Mouse (Mus musculus) left cerebral cortex, adult 2 months (tissue): ENCODE measurements around the gene Arhgap33. TPM values are rescaled to one million over a fixed set of nuclear protein-coding genes. Genes with fewer than 3 reads are reported as not detected.

ENCODE experiments used
- DNase-seq, 2 experiments: peaks; one replicate each; pipeline ENCODE4 v3.0.0; 2021 to 2022; ENCODE audit warnings: low spot score in 2 of 2, mixed read lengths in 1 of 2; ENCODE audit errors: extremely low spot score in 1 of 2
- H3K27ac ChIP-seq: fragments of 200-600 bp; 2 replicates; pipeline ENCODE4 v1.8.1; 2022
- H3K4me3 ChIP-seq: fragments of 200-600 bp; 2 replicates; pipeline ENCODE4 v1.8.1; 2022
- CTCF ChIP-seq: fragments of 200-600 bp; IDR thresholded peaks from 2 replicates; pipeline ENCODE4 v1.8.1; 2022; ENCODE audit warnings: antibody characterized with exemption, mild to moderate bottlenecking, moderate library complexity
- intact Hi-C: fragments of 180-260 bp; cut with DNase I; formaldehyde crosslinking; loops from one replicate; pipeline ENCODE4 v1.15.1; 2025
- long read RNA-seq, 2 experiments: library from polyadenylated mRNA; stranded (forward); transcript quantifications; one replicate each; pipeline ENCODE4 v2.0.0; 2021; ENCODE audit warnings: borderline mapping rate in 2 of 2
- total RNA-seq, 2 experiments: library from RNA; stranded (reverse); gene quantifications; 2 replicates each; pipeline ENCODE4 v1.2.3; 2021

The Arhgap33 gene
- total RNA-seq = 100 to 1,000 TPM; 182 to 220 TPM
- long read RNA-seq, experiment 1, full-length matches to known transcripts = 244 of 377 reads
- long read RNA-seq, experiment 1, partial matches to known transcripts = 56 of 377 reads
- long read RNA-seq, experiment 1, other reads (novel, unspliced or antisense) = 77 of 377 reads
- long read RNA-seq, experiment 2, full-length matches to known transcripts = 214 of 346 reads
- long read RNA-seq, experiment 2, partial matches to known transcripts = 62 of 346 reads
- long read RNA-seq, experiment 2, other reads (novel, unspliced or antisense) = 70 of 346 reads

DNA sequence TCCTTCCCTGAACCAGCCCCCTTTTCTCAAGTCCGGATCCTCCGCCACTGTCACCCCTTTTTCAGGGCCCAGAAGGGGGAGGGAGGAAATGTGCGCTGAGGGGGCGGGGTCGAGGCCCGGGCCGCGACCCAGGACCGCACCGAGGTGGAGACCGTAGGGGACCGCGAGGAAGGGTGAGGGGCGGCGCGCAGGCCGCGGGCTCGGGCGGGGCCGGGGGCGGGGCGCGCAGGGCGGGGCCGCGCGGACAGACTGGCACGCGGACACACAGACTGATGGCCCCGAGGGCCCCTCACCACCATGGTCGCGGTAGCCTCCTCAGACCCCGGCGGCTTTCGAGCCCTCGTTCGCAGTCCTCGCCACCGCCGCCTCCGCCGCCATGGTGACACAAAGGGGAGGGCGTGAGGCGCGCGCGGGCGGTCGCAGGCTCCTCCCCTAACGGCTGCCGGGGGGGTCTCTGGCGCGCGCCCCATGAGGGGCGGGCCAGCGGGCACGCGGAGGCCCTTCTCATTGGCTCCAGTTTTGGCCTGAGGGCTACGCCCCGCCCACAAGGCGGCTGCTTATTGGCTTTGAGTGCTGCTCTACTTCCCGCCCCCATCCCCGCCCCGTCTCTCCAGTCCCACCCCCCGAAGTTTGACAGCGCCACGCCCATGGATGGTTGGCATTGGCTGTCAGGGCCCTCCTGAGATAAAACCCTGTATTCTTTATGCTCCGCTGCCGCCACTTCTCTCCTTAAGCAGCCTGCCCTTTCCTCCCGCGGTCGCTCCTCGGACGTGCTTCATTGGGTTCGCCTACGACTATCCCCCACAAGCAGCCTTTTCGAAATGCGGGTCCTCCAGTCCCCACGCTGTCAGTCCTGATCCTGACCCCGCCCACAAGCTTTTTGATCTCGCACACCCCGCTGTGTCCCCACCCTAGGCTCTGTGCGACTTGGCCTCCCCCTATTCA lies at the start of gene Arhgap33:
TSS of gene Arhgap33 (minus strand) at position 428 of the 945 bp plus-strand sequence.
- DNase-seq = peak; percentile 96 to 97
- intact Hi-C loops = no loop called here
- H3K4me3 ChIP-seq = peak within 1 kb of the TSS; percentile 70
- no peak; the same call in 1 of the 2 replicates for TF ChIP-seq CTCF
- peak within 1 kb of the TSS; percentile 89 for H3K27ac ChIP-seq

DNA sequence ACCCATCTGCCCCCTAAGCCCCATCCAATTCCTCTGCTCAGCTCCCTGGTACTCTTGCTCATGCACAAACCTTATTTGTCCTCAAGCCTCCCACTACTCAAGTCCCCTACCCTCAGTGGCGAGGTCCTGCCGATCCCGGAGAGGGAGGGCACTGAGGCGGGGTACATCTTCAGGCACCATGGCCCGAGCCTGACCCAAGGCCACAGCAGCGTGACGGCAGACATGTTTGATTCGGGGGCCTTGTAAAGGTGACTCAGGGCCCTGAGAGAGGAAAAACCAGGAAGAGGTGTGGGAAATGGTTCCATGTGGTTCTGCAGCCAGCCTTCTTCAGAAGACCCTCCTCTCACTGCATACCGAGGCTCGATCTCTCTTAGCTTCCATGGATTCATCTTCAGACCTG lies 49.5 kb upstream of the Arhgap33 start:
- TF ChIP-seq CTCF = no peak
- H3K27ac ChIP-seq = no peak overlapping the region
- DNase-seq = no peak
- H3K4me3 ChIP-seq = no peak overlapping the region
- intact Hi-C loops = loop anchor here (10.0 kb wide), 1 partner anchor 140 kb away; the partner anchor contains the start of gene Tmem147

- intact Hi-C loops = loop anchor here (10.0 kb wide), 1 partner anchor 143 kb away; the partner anchor contains the start of gene Tmem147
- TF ChIP-seq CTCF = no peak
- Histone ChIP-seq H3K4me3 (no peak overlapping the region), H3K27ac (no peak overlapping the region)
- DNase-seq = no peak
Measured at GRCm38 (mm10) chr7:30581547-30581946, 46.7 kb upstream of the Arhgap33 start.

- H3K27ac ChIP-seq = no peak overlapping the region
- intact Hi-C loops = loop anchor here (10.0 kb wide), 1 partner anchor 145 kb away; the partner anchor contains the start of gene Tmem147
- no peak for TF ChIP-seq CTCF
- H3K4me3 ChIP-seq = no peak overlapping the region
- DNase-seq = no peak
Measured at GRCm38 (mm10) chr7:30579950-30580349, 45.1 kb upstream of the Arhgap33 start.

GRCm38 (mm10) chr7:30572969-30573368 lies 38.1 kb upstream of the Arhgap33 start:
- Histone ChIP-seq H3K4me3 (no peak overlapping the region), H3K27ac (no peak overlapping the region)
- intact Hi-C loops = no loop called here
- no peak for DNase-seq
- TF ChIP-seq CTCF = no peak

GRCm38 (mm10) chr7:30572389-30572788 lies 37.5 kb upstream of the Arhgap33 start:
- Histone ChIP-seq H3K4me3 (no peak overlapping the region), H3K27ac (no peak overlapping the region)
- no peak for TF ChIP-seq CTCF
- intact Hi-C loops = no loop called here
- no peak for DNase-seq

GRCm38 (mm10) chr7:30567555-30567954 lies 32.7 kb upstream of the Arhgap33 start:
- Histone ChIP-seq H3K4me3 (no peak overlapping the region), H3K27ac (no peak overlapping the region)
- intact Hi-C loops = no loop called here
- no peak for DNase-seq
- no peak for TF ChIP-seq CTCF

- no peak for DNase-seq
- H3K4me3 ChIP-seq = no peak overlapping the region
- intact Hi-C loops = no loop called here
- H3K27ac ChIP-seq = no peak overlapping the region
- no peak for TF ChIP-seq CTCF
Measured at GRCm38 (mm10) chr7:30566033-30566432, 31.2 kb upstream of the Arhgap33 start.

DNA sequence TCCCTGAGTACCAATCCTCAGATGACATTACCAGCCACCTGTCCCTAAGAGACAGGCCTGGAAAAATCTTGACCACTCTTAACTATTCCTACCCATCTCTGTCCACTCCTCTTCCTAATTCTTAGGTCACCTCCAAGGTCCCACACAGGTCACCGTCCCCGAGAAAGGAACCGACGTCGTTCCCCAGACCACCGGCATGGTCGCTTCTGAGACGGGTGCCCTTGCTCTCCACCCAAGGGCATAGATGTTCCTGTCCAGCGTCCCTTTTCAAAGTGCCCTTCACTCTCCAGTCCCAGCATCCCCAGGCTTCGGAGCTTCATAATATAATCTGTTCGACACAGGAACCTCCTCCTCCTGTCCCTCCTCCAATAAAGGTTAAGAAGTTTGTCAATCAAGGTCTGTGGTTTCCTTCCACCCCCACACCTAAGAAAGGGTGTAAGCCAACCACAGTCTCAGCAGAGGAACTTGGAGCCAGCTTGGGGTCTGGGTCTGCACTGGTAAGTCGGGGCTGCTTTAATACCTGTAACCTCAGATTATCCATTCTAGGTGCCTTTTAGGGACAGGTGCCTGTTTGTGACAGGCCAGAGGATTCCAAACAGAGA lies 30.2 kb upstream of the Arhgap33 start, which contains the start of gene Igflr1:
TSS of gene Igflr1 (plus strand) at position 458 of the 602 bp plus-strand sequence.
- no peak within 1 kb of the TSS for H3K27ac ChIP-seq
- intact Hi-C loops = no loop called here
- no peak for DNase-seq
- no peak for TF ChIP-seq CTCF
- no peak within 1 kb of the TSS for H3K4me3 ChIP-seq

DNA sequence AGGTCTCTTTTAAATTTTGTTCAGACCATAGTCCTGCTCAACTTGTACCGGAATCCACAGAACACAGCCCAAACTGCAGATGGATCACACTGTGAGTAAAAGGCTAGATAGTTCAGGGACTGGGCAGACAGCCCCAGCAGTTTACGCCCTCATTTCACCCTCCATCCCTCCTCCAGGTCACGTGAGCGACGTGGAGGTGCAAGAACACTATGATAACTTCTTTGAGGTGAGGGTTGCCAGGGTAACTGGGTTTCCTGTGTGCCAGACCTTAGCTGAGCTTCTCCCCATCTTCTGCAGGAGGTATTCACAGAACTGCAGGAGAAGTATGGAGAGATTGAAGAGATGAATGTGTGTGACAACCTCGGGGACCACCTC lies 29.0 kb upstream of the Arhgap33 start:
- peak overlapping the region; percentile 76 for H3K4me3 ChIP-seq
- intact Hi-C loops = loop anchor here (2.0 kb wide), 1 partner anchor 25 kb away; the partner anchor contains the start of gene Kmt2b

GRCm38 (mm10) chr7:30563117-30563905 lies 28.5 kb upstream of the Arhgap33 start, which contains the start of the genes U2af1l4, Gm49396 and Psenen:
TSS of gene U2af1l4 (plus strand) at chr7:30563301.
TSS of gene Gm49396 (plus strand) at chr7:30563344.
TSS of gene Psenen (minus strand) at chr7:30563627.
- TF ChIP-seq CTCF = no peak
- peak within 1 kb of the TSS; percentile 99 for H3K27ac ChIP-seq
- H3K4me3 ChIP-seq = peak within 1 kb of the TSS; percentile 76
- peak; percentile 92 to 94 for DNase-seq
- intact Hi-C loops = loop anchor here (2.0 kb wide), 1 partner anchor 25 kb away; the partner anchor contains the start of gene Kmt2b

More for the DNA sequence above, 29.0 kb upstream of the Arhgap33 start:
- no peak overlapping the region for H3K27ac ChIP-seq
- no peak for TF ChIP-seq CTCF
- no peak for DNase-seq
